Mouse (Mus musculus) cortical plate, adult 2 months (tissue): ENCODE measurements around the gene Vps45.

ENCODE experiments used
- CTCF ChIP-seq: fragments of 200-500 bp; IDR thresholded peaks from 2 replicates; pipeline ENCODE4 v1.5.1; 2011; ENCODE audit warnings: mild to moderate bottlenecking, control low read depth, low read length; ENCODE audit not compliant: insufficient read depth; ENCODE audit errors: extremely low read depth
- POLR2A ChIP-seq: fragments of 200-500 bp; IDR thresholded peaks from 2 replicates; pipeline ENCODE4 v1.6.1; 2011; ENCODE audit warnings: mild to moderate bottlenecking, low read length, control low read depth; ENCODE audit not compliant: insufficient read depth; ENCODE audit errors: extremely low read depth

GRCm38 (mm10) chr3:95994381-95994846, 63.9 kb downstream of the Vps45 start:
- TF ChIP-seq CTCF (no peak), POLR2A (peak; percentile 41; the same call in 1 of the 2 replicates)
